Mouse (Mus musculus): ENCODE measurements at regions not wholly inside any gene's neighbourhood (a gene's known extent, or its start where the extent isn't known, plus 50 kb on each side); places are given as distances from the start of the nearest gene placed in this dataset.

GRCm38 (mm10) chr2:9160181-9160580 lies 720.9 kb upstream of the 4930412O13Rik start:
- H3K36me3 ChIP-seq (replicated peaks): no peaks in the 10 kb centered on the region
- H3K4me1 ChIP-seq (ENCODE audit: insufficient read depth, low read depth, low read length): no peaks in the 10 kb centered on the region
- H3K9me3 ChIP-seq (replicated peaks): no peaks in the 10 kb centered on the region
- H3K27me3 ChIP-seq (ENCODE audit: insufficient read depth, low read length): no peaks in the 10 kb centered on the region
- H3K4me3 ChIP-seq (ENCODE audit: low read depth, low read length): no peak overlapping the region
- TF ChIP-seq CTCF (IDR thresholded peaks at IDR 0.05; ENCODE audit: low read depth, low read length): no peak
- TF ChIP-seq POLR2AphosphoS5 (IDR thresholded peaks at IDR 0.05; ENCODE audit: insufficient replicate concordance, low read depth, low read length): no peak
- no peak for TF ChIP-seq GATA1 (IDR thresholded peaks at IDR 0.05; ENCODE audit: borderline replicate concordance, low read length)
- no peak for TF ChIP-seq GATA2 (IDR thresholded peaks at IDR 0.05; ENCODE audit: borderline replicate concordance, low read depth, low read length)
- TF ChIP-seq TAL1 (conservative IDR thresholded peaks at IDR 0.05; ENCODE audit: low read depth, low read length): no peak
- no peak for ATAC-seq (ENCODE audit: extremely low read depth, insufficient number of reproducible peaks, low FRiP score, poor library complexity, severe bottlenecking)
- no peak for DNase-seq (ENCODE audit: low spot score)

DNA sequence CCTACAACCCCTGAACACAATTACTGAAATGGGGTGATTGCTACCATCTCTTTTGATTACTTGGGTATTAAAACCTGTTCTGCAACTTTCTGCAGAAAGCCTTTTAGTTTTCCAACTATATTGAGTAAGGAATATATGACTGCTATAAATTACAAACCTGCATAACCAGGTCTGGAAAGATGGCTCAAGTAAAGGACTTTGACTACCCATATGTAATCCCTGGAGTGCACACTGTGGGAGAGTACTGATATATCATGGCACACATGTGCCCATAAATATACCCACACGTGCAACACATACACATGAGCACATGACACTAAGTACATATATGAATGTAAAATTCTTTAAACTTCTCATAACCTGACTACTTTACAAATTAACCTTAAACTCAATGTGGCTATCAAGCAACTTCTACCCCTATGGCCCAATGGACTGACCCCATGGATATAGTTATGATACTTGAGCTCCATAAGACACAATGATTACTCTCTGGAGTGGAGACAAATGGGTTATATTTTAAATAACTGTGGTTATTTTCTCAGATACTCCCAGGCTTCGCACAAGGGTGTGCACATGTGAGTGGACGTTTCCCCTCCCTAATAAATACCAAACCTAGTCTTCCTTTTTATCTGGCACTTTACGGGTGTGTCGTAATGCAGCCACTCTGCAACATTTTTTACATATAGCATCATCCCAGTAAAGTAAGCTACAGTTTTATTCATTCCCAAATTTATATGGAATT lies 717.1 kb upstream of the 4930412O13Rik start:
- no peak for ATAC-seq (ENCODE audit: extremely low read depth, insufficient number of reproducible peaks, low FRiP score, poor library complexity, severe bottlenecking)
- no peaks in the 10 kb centered on the region for H3K27me3 ChIP-seq (ENCODE audit: insufficient read depth, low read length)

DNA sequence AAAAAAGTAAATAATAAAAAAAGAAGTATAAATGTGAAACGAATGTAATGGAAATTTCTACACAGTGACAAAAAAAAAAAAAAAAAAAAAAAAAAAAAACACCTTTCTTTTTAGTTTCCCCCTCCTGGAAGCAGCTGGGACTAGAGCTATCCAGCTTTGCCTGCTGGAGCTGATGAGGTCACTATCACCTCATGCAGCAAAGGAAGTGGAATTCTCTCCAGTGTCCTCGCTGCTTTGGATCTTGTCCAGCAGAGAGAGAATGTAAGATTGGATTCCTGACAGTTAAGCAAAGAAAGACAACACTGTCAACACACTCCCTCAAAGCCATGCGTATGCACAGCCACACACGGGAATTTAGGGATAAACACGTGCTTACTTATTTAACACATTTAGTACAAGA lies 698.9 kb upstream of the 4930412O13Rik start:
- Histone ChIP-seq H3K27me3 (ENCODE audit: insufficient read depth, low read length) (no peaks in the 10 kb centered on the region), H3K4me1 (ENCODE audit: insufficient read depth, low read depth, low read length) (no peaks in the 10 kb centered on the region), H3K9me3 (replicated peaks) (no peaks in the 10 kb centered on the region), H3K4me3 (ENCODE audit: low read depth, low read length) (no peak overlapping the region), H3K36me3 (replicated peaks) (no peaks in the 10 kb centered on the region)
- DNase-seq (ENCODE audit: low spot score): no peak
- no peak for TF ChIP-seq GATA2 (IDR thresholded peaks at IDR 0.05; ENCODE audit: borderline replicate concordance, low read depth, low read length)
- TF ChIP-seq GATA1 (IDR thresholded peaks at IDR 0.05; ENCODE audit: borderline replicate concordance, low read length): no peak
- no peak for TF ChIP-seq CTCF (IDR thresholded peaks at IDR 0.05; ENCODE audit: low read depth, low read length)
- TF ChIP-seq TAL1 (conservative IDR thresholded peaks at IDR 0.05; ENCODE audit: low read depth, low read length): no peak
- no peak for TF ChIP-seq POLR2AphosphoS5 (IDR thresholded peaks at IDR 0.05; ENCODE audit: insufficient replicate concordance, low read depth, low read length)
- no peak for ATAC-seq (ENCODE audit: extremely low read depth, insufficient number of reproducible peaks, low FRiP score, poor library complexity, severe bottlenecking)

More for the DNA sequence above, 717.1 kb upstream of the 4930412O13Rik start:
- Histone ChIP-seq H3K36me3 (replicated peaks) (no peaks in the 10 kb centered on the region), H3K4me3 (ENCODE audit: low read depth, low read length) (no peak overlapping the region), H3K9me3 (replicated peaks) (no peaks in the 10 kb centered on the region), H3K4me1 (ENCODE audit: insufficient read depth, low read depth, low read length) (no peaks in the 10 kb centered on the region)
- no peak for TF ChIP-seq GATA1 (IDR thresholded peaks at IDR 0.05; ENCODE audit: borderline replicate concordance, low read length)
- no peak for TF ChIP-seq CTCF (IDR thresholded peaks at IDR 0.05; ENCODE audit: low read depth, low read length)
- TF ChIP-seq GATA2 (IDR thresholded peaks at IDR 0.05; ENCODE audit: borderline replicate concordance, low read depth, low read length): no peak
- no peak for TF ChIP-seq TAL1 (conservative IDR thresholded peaks at IDR 0.05; ENCODE audit: low read depth, low read length)
- no peak for TF ChIP-seq POLR2AphosphoS5 (IDR thresholded peaks at IDR 0.05; ENCODE audit: insufficient replicate concordance, low read depth, low read length)
- no peak for DNase-seq (ENCODE audit: low spot score)

- Histone ChIP-seq H3K4me3 (ENCODE audit: low read depth, low read length) (no peak overlapping the region), H3K4me1 (ENCODE audit: insufficient read depth, low read depth, low read length) (no peaks in the 10 kb centered on the region), H3K9me3 (replicated peaks) (no peaks in the 10 kb centered on the region), H3K27me3 (ENCODE audit: insufficient read depth, low read length) (no peaks in the 10 kb centered on the region), H3K36me3 (replicated peaks) (no peaks in the 10 kb centered on the region)
- DNase-seq (ENCODE audit: low spot score) (no peak), ATAC-seq (ENCODE audit: extremely low read depth, insufficient number of reproducible peaks, low FRiP score, poor library complexity, severe bottlenecking) (no peak)
- TF ChIP-seq GATA2 (IDR thresholded peaks at IDR 0.05; ENCODE audit: borderline replicate concordance, low read depth, low read length) (no peak), POLR2AphosphoS5 (IDR thresholded peaks at IDR 0.05; ENCODE audit: insufficient replicate concordance, low read depth, low read length) (no peak), TAL1 (conservative IDR thresholded peaks at IDR 0.05; ENCODE audit: low read depth, low read length) (no peak), GATA1 (IDR thresholded peaks at IDR 0.05; ENCODE audit: borderline replicate concordance, low read length) (no peak), CTCF (IDR thresholded peaks at IDR 0.05; ENCODE audit: low read depth, low read length) (no peak)
Measured at GRCm38 (mm10) chr2:9184243-9184642, 696.8 kb upstream of the 4930412O13Rik start.

DNA sequence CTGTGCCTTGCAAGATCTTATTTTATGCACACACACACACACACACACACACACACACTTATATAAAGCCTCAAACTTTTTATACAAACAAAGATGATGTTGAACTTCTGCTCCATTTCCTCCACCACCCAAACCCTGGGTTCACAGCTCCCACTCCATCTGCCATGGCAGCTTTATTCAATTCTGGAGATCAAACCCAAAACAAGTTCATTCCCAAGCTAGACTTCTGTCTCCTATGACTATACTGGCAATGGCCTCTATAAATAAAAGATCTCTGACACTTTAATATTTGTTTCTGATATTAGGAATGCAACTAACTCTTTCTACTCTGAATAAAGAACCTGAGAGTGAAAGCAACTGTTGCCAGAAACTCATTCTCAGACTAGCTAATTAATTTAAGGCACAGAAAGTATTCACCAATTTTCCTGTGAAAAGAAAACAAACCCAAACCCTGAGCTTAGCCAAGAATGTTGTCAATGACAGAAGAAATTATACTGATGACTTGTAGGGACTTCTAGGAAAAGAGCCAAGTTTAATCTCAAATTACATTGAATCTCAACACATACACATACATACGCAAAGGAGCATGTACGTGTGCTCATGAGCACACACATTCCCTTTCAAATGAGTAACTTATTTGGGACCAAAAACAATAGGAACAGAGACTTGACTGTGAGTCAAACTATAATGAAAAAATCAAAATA lies 695.1 kb upstream of the 4930412O13Rik start:
- no peaks in the 10 kb centered on the region for H3K4me1 ChIP-seq (ENCODE audit: insufficient read depth, low read depth, low read length)
- DNase-seq (ENCODE audit: low spot score): no peak

DNA sequence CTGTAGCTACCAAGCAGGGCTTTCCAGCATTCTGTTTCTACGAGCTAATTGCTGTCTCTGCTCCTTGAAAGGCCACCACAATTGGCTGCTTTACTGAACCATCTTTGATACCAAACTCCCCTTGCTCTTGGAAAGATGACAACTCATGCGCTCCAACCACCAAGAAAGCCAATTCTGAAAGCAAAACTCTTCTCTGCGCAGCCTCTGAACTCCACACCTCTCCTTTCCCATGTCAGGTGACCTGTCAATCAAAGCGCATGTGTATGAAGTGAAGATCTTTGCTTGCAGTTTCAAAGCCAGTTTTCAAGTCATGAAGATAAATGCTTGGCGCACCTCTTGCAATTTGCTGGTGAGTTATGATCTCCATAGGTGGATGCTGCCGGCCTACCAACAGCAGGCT lies 687.9 kb upstream of the 4930412O13Rik start:
- no peak for DNase-seq (ENCODE audit: low spot score)
- no peak overlapping the region for H3K4me3 ChIP-seq (ENCODE audit: low read depth, low read length)
- no peaks in the 10 kb centered on the region for H3K4me1 ChIP-seq (ENCODE audit: insufficient read depth, low read depth, low read length)
- H3K27me3 ChIP-seq (ENCODE audit: insufficient read depth, low read length): no peaks in the 10 kb centered on the region
- H3K36me3 ChIP-seq (replicated peaks): no peaks in the 10 kb centered on the region
- H3K9me3 ChIP-seq (replicated peaks): no peaks in the 10 kb centered on the region
- no peak for ATAC-seq (ENCODE audit: extremely low read depth, insufficient number of reproducible peaks, low FRiP score, poor library complexity, severe bottlenecking)
- no peak for TF ChIP-seq CTCF (IDR thresholded peaks at IDR 0.05; ENCODE audit: low read depth, low read length)

More for the DNA sequence above, 695.1 kb upstream of the 4930412O13Rik start:
- H3K27me3 ChIP-seq (ENCODE audit: insufficient read depth, low read length): no peaks in the 10 kb centered on the region
- ATAC-seq (ENCODE audit: extremely low read depth, insufficient number of reproducible peaks, low FRiP score, poor library complexity, severe bottlenecking): no peak
- H3K9me3 ChIP-seq (replicated peaks): no peaks in the 10 kb centered on the region
- H3K4me3 ChIP-seq (ENCODE audit: low read depth, low read length): no peak overlapping the region
- no peaks in the 10 kb centered on the region for H3K36me3 ChIP-seq (replicated peaks)
- TF ChIP-seq CTCF (IDR thresholded peaks at IDR 0.05; ENCODE audit: low read depth, low read length) (no peak), GATA2 (IDR thresholded peaks at IDR 0.05; ENCODE audit: borderline replicate concordance, low read depth, low read length) (no peak), TAL1 (conservative IDR thresholded peaks at IDR 0.05; ENCODE audit: low read depth, low read length) (no peak), GATA1 (IDR thresholded peaks at IDR 0.05; ENCODE audit: borderline replicate concordance, low read length) (no peak), POLR2AphosphoS5 (IDR thresholded peaks at IDR 0.05; ENCODE audit: insufficient replicate concordance, low read depth, low read length) (no peak)

All from G1E (cell line).